Mouse (Mus musculus) layer of hippocampus, postnatal 14 days (tissue): ENCODE data around the gene Mrgprh. TPM values are rescaled to one million over a fixed set of nuclear protein-coding genes. Genes with fewer than 3 reads are reported as not detected.
"Not testable (repeated sequence)": the region's sequence is repeated elsewhere in the genome, so short reads cannot be mapped to it uniquely, and the experiment has no call there.

ENCODE experiments used
- DNase-seq, 2 experiments: peaks; one replicate each; pipeline ENCODE4 v3.0.0; 2021 to 2022; ENCODE audit warnings: low spot score in 2 of 2, mixed read lengths in 1 of 2
- total RNA-seq, 2 experiments: library from RNA; stranded (reverse); gene quantifications; 2 replicates each; pipeline ENCODE4 v1.2.3; 2021

Gene Mrgprh
- total RNA-seq, 2 experiments from 2014 or later = not detected

- DNase-seq = no peak
Observed at GRCm38 (mm10) chr17:12868043-12868442, 7.8 kb upstream of the Mrgprh start, which contains the start of gene Mas1. Gene Mas1 (minus strand): TSS chr17:12868143.

GRCm38 (mm10) chr17:12868640-12869039, 7.2 kb upstream of the Mrgprh start:
- no peak for DNase-seq

GRCm38 (mm10) chr17:12872275-12873028, 3.4 kb upstream of the Mrgprh start:
- DNase-seq = peak; percentile 45 to 64

DNA sequence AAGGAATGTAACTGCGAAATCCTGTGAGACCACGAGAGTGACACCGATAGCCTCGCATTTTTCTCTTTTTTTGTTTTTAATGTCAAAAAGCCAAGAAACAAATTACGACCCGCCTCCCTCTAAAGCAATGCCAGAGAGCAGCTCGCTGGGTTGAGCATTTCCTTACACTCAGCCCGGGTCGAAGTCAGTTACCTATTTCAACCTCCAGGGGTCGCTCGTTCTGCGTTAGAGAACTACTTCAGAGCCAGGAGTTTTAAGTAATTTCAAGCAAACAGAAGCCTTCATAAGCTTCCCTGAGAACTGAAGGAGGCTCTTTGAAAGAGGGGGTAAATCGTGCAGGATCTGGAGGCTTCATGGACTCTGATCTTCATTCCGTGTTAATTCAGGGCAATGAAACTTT, 4.3 kb downstream of the Mrgprh start:
- peak; percentile 84 to 89 for DNase-seq

GRCm38 (mm10) chr17:12881216-12881615, 5.4 kb downstream of the Mrgprh start:
- no peak for DNase-seq

DNA sequence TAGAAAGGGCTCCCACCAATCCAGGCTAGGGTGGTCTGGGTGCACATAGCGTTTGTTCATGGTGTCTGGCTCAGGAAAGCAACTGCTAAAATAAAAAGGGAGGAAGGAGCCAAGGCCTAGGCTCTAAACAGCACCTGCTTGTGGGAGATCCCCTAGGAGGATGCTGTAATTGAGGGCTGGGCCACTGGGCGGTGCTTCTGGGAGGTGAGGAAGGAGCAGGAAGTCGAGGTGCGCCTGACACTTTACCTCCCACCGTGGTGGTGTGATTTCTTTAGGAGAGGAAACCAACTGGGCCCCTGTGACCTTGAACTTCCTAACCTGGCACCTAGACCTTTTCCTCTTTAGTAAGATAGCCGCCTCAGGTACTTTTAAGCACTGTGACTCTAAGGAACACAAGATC, 10.8 kb downstream of the Mrgprh start:
- DNase-seq = no peak

DNA sequence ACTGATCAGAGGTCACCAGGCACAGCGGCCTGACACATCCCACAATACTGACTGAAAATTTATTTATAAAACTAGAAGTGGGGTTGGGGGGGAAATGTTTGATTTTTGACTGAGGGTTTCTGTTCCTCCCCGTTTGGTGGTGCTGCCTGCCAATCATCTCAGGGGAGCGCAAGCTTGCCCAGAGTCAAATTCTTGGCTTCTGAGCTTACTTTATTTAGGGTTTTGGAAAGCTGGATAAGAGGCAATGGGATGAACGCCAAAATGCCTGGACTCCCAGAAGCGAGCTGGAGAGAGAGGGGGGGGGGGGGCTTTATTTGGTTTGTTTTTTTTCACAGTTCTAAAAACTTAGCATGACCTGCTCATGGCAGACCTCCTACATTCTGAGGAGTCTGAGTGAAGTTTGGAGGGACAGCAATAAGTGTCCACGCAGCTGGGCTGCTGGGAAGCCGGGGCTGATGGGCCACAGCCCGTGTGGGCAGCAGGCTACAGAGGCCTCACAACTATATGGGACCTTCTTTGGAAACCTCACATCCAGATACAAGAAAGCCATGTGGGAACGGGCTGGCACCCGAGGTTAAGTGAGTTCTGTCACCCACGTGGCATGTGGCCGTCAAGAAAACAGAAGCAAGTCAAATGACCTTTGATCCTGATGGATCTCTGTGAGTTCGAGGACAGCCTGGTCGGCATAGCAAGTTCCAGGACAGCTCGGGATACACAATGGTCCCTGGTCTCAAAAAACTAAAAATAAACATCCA, 11.4 kb downstream of the Mrgprh start:
- no peak for DNase-seq

- DNase-seq = no peak
Observed at GRCm38 (mm10) chr17:12891054-12891453, 15.2 kb downstream of the Mrgprh start.

DNA sequence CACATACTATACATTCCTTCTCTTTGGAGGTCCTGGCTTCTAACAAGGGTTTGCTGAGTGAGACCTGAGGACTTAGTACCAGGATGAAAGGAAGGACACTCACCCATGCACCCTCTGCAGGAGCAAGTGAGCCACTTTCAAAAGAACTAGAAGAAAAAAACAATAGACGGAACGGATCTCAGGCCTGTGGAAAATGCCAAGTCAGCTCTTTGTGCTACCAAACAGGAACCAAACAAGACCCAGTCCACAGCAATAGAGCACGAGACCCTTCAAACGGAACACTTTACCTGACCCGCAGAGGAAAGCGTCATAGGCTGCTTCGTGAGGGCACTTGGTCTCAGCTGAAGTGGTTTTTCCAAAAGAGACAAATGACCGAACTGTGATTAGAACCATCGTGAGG, 16.2 kb downstream of the Mrgprh start:
- DNase-seq = no peak

DNA sequence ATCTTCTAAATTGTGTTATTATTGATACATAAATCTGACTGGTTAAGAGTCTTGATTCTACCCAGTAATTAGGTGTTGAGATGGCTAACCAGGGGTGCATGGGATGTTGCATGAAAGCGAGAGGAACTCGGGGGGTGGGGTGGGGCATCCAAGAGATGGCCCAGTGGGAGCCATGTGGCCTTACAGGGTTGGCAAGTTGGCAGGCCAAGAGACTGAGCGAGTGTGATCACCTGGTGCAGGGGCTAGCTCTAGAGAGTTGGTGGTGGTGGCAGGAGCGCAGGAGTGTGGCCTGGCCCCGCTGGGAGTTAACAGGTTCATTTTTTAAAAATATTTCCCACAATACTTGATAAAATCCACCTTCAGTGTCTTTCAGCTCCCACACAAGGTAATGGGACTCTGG, 21.8 kb downstream of the Mrgprh start:
- no peak for DNase-seq

GRCm38 (mm10) chr17:12898607-12899006, 22.8 kb downstream of the Mrgprh start:
- DNase-seq = not testable (repeated sequence)

GRCm38 (mm10) chr17:12902291-12902690, 26.5 kb downstream of the Mrgprh start:
- DNase-seq = no peak

DNA sequence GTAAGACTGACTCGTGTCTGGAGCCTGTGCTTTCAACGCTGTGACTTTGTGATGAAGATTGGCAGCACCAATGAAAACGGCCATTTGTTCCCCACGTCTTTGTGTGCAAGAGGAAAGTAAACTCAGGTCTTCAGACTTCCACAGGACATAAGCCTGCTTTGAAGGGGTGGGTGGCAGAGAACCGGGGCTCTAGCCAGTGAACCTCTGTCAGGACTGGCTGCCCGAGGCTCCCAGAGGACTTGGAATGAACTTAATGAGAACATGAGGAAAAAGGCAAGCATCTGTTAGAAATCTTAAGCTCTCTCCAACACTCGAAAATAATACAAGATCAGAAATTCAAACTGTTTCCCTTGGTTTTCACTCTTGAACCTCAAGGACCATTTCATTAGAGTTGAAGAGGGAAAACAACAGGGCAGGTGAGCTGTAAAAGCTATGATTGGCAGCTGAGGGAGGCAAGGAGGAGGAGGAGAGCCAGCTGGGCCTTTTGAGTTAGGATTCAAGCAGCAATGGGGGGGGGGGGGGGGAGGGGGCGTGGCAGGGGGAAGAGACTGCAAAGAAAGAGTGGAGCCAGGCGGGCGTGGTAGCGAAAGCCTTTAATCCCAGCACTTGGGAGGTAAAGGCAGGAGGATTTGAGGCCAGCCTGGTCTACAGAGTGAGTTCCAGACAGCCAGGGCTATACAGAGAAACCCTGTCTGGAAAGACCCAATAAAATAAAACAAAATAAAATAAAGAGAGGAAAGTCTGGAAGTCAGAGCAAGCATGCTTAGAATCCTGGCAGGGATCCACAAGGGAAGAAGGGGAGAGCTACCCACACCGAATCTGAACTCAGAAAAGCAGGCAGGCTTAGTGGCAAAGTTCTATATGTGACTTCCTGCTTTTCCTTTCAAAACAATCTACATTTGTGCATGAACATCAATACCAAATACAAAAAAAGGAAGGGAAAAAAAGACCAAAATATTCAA, 27.8 kb downstream of the Mrgprh start:
- DNase-seq = no peak

DNA sequence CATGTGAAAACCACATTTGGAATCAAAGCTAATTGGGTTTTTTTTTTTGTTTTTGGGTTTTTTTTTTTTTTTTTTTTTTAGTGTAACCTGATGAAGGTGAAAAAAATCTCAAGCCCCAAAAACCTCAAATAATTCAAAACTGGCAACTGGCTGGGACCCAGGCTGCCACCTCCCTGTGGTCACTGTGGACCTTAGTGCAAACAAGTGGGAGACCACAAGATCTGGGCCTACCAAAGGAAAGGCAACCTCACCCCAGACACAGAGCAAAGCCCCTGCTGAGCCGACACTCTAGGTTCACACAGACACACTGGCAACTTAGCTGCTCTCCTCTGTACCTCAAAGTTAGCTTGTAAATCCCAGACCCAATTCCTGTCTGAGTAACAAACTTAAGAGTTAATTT, 28.5 kb downstream of the Mrgprh start:
- no peak for DNase-seq

- no peak for DNase-seq
Observed at GRCm38 (mm10) chr17:12905810-12906209, 30.0 kb downstream of the Mrgprh start.

DNA sequence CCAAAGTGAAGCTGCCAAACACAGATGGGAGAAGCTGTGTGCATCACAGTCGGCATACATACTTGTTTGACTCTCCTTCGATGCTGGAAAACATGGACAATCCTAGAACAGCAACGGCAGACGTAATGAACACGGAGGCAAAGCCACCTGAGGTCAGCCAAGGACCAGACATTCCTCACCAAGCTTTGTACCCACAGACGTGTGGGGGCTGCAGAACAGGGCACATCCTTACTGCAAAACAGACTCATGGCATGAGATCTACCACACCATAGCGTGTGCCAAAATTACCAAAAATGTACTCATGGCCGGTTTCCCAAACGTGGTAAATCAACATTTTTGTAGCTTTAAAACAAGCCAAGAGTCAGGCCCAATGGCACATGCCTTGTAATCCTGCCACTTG, 30.6 kb downstream of the Mrgprh start:
- DNase-seq = no peak

GRCm38 (mm10) chr17:12909361-12910280, 33.8 kb downstream of the Mrgprh start, which contains the start of gene Pnldc1:
Gene Pnldc1 (minus strand): TSS chr17:12910230.
- no peak for DNase-seq

GRCm38 (mm10) chr17:12910391-12910790, 34.6 kb downstream of the Mrgprh start:
- DNase-seq = no peak

- no peak for DNase-seq
Observed at GRCm38 (mm10) chr17:12915488-12915880, 39.6 kb downstream of the Mrgprh start, which contains the start of gene Tcp1. Gene Tcp1 (plus strand): TSS chr17:12915701.
